Mouse (Mus musculus) hindbrain, embryonic 10.5 days (tissue): ENCODE data around the gene Crip1. TPM values are rescaled to one million over a fixed set of nuclear protein-coding genes. Genes with fewer than 3 reads are reported as not detected.

Source experiments
- DNase-seq: peaks from one replicate; pipeline ENCODE4 v3.0.0-alpha.2; 2017; ENCODE audit warnings: low spot score
- H3K27ac ChIP-seq: fragments of 300-500 bp; sonication (generic); 2 replicates; pipeline ENCODE4 v1.5.1; 2016; ENCODE audit warnings: mild to moderate bottlenecking, moderate library complexity
- H3K27me3 ChIP-seq: fragments of 300-500 bp; sonication (generic); 2 replicates; pipeline ENCODE4 v1.6.1; 2016; ENCODE audit warnings: mild to moderate bottlenecking; ENCODE audit not compliant: poor library complexity, insufficient read depth, severe bottlenecking
- H3K36me3 ChIP-seq: fragments of 300-500 bp; sonication (generic); 2 replicates; pipeline ENCODE4 v1.6.1; 2016; ENCODE audit warnings: mild to moderate bottlenecking, moderate library complexity
- H3K4me1 ChIP-seq: fragments of 300-500 bp; sonication (generic); replicated peaks from 2 replicates; pipeline ENCODE4 v1.6.1; 2016; ENCODE audit warnings: mild to moderate bottlenecking
- H3K4me3 ChIP-seq: fragments of 300-500 bp; sonication (generic); 2 replicates; pipeline ENCODE4 v1.5.1; 2016; ENCODE audit warnings: mild to moderate bottlenecking, moderate library complexity
- H3K9me3 ChIP-seq: fragments of 300-500 bp; sonication (generic); 2 replicates; pipeline ENCODE4 v1.6.1; 2016; ENCODE audit warnings: mild to moderate bottlenecking, moderate library complexity
- WGBS: fragments of 180-500 bp; shearing (Covaris S2); methylation state at CpG from one replicate; pipeline ENCODE4 v1.1.7; 2016; 5-methylcytosine and 5-hydroxymethylcytosine counted together
- polyA plus RNA-seq: library from polyadenylated mRNA; unstranded; fragments of >200 nt; fragmentation: Nextera tagmentation; extraction: Ambion mirVana; gene quantifications from 2 replicates; pipeline ENCODE4 v1.2.1, GENCODE M21; 2016

The Crip1 gene
- 84.9 and 97.7 TPM in 2 replicates for polyA plus RNA-seq

DNA sequence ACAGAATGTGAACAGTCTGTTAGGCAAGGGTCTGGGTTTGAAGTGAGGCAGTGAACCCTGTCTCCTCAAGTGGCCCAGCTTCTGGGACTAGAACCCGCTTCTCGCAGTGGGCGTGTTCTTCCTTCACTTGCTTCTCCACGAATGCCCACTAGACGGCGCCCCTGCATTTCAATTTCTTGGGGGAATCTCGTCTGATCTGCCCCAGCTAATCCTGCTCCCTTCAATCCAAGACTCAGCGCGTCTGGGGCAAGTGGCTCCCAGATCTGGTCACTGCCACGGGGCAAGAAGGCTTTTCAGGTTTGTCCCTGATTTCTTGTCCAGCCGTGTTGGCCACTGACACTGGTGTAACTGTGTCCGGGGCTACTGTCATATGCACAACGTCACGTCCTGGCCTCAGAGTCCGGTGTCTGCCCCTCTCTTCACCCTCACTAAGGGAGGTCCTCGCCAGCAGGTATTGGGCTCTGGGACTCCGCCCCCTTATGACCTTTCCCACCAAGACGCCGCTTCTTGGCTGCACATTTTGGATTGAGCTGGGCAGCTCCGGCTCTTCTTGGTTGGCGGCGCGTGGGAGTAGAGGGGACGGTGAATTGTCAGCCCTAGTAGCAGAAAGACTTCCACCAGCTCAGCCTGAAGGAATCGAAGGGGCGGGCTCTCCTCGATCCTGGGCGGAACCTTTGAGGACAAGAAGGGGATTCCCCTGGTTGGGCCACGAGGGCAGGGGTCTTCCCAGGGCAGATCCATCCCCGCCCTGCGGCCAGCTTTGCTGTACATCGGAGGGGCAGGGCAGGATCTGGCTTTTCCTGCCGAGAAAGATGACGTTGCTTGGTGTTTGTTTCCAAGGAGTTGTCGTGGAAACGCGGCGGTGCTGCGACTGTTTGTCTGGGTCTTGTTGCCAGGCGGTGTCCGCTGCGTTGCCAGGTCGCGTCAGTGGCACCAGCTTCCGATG, at the start of gene Crip1:
TSS of gene Crip1 (plus strand) at position 205 of the 946 bp plus-strand sequence.
- Histone ChIP-seq H3K4me1 (peaks cover 81% of the 10 kb centered on the region), H3K27ac (peak within 1 kb of the TSS; percentile 68; the same call in 1 of the 2 replicates), H3K27me3 (peaks cover 84% of the 10 kb centered on the region), H3K9me3 (no peaks in the 10 kb centered on the region), H3K4me3 (peak within 1 kb of the TSS; percentile 36), H3K36me3 (peaks cover 29% of the 10 kb centered on the region)
- 6% methylated on average over 45 of the region's 45 CpGs for WGBS
- peak; percentile 87 for DNase-seq

DNA sequence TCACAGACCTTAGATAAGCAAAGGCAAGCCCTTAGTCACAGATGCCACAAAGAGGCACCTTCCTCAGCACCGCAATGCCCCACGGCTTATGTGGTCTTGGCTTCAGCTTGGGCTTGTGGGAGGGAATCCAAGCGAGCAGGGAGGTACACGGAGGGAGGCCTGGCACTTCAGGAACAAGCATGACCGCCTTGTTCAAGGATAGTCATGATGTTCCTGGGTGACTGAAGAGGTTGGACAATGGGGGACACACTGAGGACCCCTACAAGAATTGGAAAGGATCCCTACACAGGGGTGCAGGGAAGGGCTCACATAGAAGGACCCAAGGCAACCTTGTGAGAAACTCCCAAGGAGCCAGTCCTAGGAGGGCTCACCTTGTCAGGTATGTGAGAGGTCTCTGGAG, 49.1 kb upstream of the Crip1 start:
- DNase-seq: no peak
- peak overlapping the region; percentile 99 for H3K27ac ChIP-seq
- 86% methylated on average over 5 of the region's 5 CpGs for WGBS
- no peaks in the 10 kb centered on the region for H3K9me3 ChIP-seq
- H3K4me3 ChIP-seq: peak overlapping the region; percentile 99
- H3K27me3 ChIP-seq: no peaks in the 10 kb centered on the region
- peaks cover 40% of the 10 kb centered on the region for H3K4me1 ChIP-seq
- peaks cover 13% of the 10 kb centered on the region for H3K36me3 ChIP-seq

DNA sequence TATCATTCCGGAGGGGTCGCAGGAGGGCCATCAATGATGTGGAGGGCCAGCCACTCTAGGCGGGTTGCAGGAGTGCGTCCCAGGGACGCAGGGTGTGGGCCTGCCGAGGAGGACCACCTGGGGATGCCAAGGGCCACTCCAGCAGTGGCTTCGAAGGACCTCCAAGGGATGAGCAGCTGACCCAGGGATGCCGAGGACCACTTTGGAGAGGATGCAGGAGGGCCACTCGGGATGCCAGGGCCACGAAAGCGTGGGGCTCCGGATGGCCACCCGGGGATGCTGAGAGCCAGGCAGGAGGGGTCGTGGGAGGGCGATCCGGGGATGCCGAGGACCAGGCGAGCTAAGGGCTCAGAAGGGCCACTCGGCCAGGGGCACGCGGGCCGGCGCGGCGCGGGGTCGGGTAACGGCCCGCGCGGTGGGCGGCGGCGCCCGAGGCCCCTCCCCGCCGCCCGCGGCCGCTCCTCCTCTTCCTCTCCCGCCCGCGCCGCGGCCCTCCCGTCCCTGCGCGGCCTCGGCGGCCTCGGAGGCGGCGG, 48.3 kb upstream of the Crip1 start, which contains the start of gene Mta1:
TSS of gene Mta1 (plus strand) at position 530 of the 533 bp plus-strand sequence.
- DNase-seq: peak; percentile 64
- Histone ChIP-seq H3K4me1 (peaks cover 47% of the 10 kb centered on the region), H3K27ac (peak within 1 kb of the TSS; percentile 99), H3K4me3 (peak within 1 kb of the TSS; percentile 99), H3K9me3 (no peaks in the 10 kb centered on the region), H3K36me3 (peaks cover 20% of the 10 kb centered on the region), H3K27me3 (no peaks in the 10 kb centered on the region)
- WGBS: 4% methylated on average over 46 of the region's 53 CpGs

DNA sequence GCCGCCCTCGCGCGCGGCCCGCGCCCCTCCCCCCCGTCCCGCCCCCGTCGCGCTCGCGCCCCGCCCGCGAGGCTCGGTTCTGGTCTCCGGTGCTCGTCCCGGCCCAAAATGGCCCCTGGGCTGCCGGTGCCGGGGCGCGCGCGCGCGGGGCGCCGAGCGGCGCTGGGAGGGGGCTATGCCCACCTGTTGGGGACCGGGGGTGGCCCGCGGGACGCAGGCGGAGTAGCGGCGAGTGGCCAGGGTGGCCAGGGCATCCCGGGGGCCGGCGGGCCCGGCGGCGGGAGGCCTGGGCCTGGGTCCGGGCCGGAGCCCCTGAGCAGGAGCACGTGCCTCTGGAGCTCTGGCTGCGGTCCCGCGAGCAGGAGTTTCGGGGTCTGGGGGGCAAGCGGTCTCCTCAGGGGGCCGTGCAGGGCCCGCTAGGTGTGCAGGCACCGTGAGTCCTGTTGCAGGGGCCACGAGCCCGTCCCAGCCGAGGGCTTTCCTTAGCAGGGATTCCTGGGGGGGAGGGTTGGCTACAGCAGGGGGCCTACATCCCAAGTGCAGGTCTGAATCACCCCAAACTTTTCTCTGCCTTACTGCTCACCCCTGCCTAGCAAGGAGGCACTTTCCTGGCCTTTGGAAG, 47.5 kb upstream of the Crip1 start:
- under 1% methylated on average over 60 of the region's 60 CpGs for WGBS
- Histone ChIP-seq H3K27ac (peak overlapping the region; percentile 99), H3K4me1 (peaks cover 55% of the 10 kb centered on the region), H3K36me3 (peaks cover 28% of the 10 kb centered on the region), H3K27me3 (no peaks in the 10 kb centered on the region), H3K9me3 (no peaks in the 10 kb centered on the region), H3K4me3 (peak overlapping the region; percentile 99)
- peak; percentile 49 for DNase-seq

DNA sequence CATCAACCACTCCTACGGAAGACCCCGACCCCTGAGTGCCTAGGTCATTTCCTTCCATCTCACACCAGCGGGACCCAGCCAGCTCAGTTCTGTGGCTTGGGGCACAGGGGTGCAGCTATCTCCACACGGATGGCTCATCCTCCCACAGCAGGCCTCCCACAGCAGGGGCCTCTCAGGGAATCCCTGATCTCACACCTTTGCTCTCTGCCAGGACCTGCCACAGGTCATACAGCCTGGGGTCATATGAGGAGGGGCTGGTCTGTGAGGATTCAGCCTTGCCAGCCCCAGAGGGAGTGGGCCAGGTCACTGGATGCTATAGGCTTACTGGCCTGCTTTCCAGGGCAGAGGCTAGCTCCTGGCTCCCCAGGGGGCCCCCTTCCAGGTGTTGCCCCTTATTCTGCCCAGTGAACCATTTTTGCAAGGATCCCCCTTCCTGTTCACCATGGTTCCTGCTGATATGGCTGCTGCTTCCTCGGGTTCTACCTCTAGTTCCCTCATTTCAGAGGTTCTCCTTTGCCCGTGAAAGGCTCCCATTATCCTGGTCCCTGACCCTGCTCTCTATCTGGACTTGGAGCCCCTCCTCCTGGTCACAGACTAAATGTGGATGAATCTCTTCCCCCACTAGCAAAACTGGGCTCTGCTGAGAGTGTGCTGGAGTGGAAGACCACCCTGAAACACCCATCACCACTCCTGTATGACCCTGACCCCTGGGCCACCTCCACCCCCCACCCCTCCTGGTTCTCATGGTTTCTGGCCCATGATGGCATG, 46.5 kb upstream of the Crip1 start:
- 36% methylated on average over 6 of the region's 6 CpGs for WGBS
- DNase-seq: no peak
- Histone ChIP-seq H3K4me1 (peaks cover 61% of the 10 kb centered on the region), H3K36me3 (peaks cover 38% of the 10 kb centered on the region), H3K4me3 (peak overlapping the region; percentile 99), H3K27ac (peak overlapping the region; percentile 99), H3K27me3 (no peaks in the 10 kb centered on the region), H3K9me3 (no peaks in the 10 kb centered on the region)

DNA sequence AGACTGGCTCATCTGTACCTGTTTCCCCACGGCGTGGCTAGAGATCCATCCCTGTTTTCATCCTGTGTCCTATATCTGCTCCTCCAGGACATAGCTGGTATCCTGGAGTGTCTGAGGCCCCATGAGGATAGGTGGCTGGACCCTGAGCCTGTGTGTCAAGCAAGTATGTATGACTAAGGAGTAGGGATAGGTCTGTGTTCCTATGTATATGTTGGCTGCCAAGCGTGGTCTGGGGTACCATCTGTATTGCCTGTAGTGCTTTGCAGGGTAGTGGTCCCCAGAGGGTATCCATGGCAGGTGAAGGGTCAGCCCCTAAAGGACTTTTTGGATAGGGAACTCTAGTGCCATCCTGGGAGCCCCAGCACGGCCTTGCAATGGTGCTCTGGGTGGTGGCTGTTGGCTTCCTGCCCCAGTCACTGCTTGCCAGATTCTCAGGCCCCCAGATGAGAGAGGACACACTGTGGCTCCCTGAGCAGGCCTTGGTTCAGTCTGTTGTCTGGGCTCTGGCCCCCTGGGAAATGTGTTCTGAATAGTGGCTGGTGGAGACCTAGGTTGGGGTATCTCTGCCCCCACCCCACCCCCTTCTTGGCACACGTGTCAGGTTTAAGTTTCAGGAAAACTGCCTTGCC, 45.6 kb upstream of the Crip1 start:
- Histone ChIP-seq H3K9me3 (peaks cover 2% of the 10 kb centered on the region), H3K4me1 (peaks cover 61% of the 10 kb centered on the region), H3K27ac (no peak overlapping the region), H3K4me3 (peak overlapping the region; percentile 99; the same call in 1 of the 2 replicates), H3K27me3 (no peaks in the 10 kb centered on the region), H3K36me3 (peaks cover 47% of the 10 kb centered on the region)
- no peak for DNase-seq
- 84% methylated on average over 5 of the region's 5 CpGs for WGBS

DNA sequence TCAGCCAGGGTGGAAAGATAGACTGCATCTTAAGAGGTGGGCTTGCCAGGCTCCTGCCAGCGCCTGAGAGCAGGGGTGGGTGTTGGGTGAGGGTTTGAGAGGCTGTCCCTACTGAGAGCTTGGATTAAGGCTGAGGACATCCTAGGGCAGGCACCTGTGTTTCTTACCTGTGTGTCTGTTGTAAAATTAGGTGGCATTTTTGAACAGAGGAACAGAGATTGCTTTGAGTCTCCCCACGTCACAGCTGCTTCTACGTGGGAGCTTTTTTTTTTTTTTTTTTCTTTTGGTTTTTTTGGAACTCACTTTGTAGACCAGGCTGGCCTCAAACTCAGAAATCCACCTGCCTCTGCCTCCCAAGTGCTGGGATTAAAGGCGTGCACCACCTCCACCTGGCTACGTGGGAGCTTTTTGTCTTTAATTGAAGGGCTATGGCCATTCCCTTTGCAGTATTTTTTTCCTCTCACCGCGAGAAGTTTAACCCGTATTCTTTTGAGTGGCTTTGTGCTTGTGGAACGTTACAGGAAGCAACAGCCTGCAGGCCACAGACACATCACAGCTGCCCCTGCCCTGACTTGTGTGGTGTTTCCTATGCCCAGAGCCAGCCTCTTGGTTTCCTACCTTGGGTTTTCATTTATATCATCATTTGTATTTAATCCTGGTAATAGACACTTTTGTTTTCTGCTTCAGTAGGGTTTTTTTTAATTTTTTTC, 44.7 kb upstream of the Crip1 start:
- 0 out of 2 replicates have a peak overlapping the region, but pooled peaks have one; percentile 9 for H3K4me3 ChIP-seq
- no peak for DNase-seq
- 90% methylated on average over 9 of the region's 9 CpGs for WGBS
- H3K9me3 ChIP-seq: peaks cover 6% of the 10 kb centered on the region
- H3K4me1 ChIP-seq: peaks cover 61% of the 10 kb centered on the region
- no peaks in the 10 kb centered on the region for H3K27me3 ChIP-seq
- H3K36me3 ChIP-seq: peaks cover 56% of the 10 kb centered on the region
- no peak overlapping the region for H3K27ac ChIP-seq

DNA sequence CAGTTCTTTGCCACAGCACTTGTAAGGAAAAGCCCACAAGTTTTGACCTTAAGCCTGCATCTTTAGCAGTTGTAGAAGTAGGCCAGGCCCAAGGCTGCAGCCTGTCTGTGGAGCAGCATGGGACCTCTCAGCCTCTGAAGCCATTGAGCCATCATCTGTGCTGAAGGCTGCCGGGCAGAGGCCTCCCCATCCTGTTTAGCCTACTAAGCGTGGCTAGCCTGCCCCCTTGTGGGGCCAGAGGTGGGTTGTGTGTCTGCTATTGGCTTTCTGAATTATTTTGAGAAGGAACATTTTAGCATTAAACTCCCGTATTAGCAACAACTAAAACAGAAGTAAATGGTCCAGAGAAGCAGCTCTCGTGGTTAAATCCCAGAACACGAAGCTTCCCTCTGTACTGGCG, 43.7 kb upstream of the Crip1 start:
- Histone ChIP-seq H3K4me1 (peaks cover 54% of the 10 kb centered on the region), H3K9me3 (peaks cover 6% of the 10 kb centered on the region), H3K4me3 (no peak overlapping the region), H3K36me3 (peaks cover 61% of the 10 kb centered on the region), H3K27ac (no peak overlapping the region), H3K27me3 (no peaks in the 10 kb centered on the region)
- 70% methylated on average over 6 of the region's 6 CpGs for whole genome bisulfite sequencing
- DNase-seq: peak; percentile 55

DNA sequence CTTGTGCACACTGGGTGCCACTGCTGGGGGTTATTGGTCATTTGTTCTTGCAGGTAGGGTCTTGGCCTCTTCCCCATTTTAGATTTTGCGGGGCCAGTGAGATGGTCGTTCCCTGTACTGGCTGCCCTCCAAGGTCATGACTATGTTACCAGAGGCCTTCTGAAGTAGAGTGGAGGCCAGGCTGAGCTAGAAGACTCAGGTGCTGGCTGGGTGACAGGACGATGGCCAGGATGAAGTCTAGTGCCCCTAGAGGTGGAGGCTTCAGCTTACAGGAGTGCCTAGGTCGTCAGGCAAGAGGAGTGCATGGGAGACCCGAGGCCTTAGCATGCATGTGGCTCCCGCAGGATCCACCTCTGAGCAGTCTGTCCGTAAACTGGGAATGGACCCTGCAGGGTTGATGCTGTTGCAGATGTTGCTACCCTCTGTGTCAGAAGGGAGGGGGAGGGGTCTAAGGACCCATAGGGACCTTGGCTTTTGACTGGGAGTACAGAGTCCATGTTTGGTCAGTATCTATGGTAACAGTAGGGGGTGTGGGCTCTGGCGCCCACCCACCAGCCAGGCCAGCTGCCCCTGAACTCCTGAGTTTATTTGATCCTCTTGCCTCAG, 42.2 kb upstream of the Crip1 start:
- H3K27me3 ChIP-seq: no peaks in the 10 kb centered on the region
- H3K36me3 ChIP-seq: peaks cover 70% of the 10 kb centered on the region
- WGBS: 90% methylated on average over 8 of the region's 8 CpGs
- H3K27ac ChIP-seq: no peak overlapping the region
- H3K4me1 ChIP-seq: peaks cover 51% of the 10 kb centered on the region
- peaks cover 6% of the 10 kb centered on the region for H3K9me3 ChIP-seq
- no peak overlapping the region for H3K4me3 ChIP-seq
- no peak for DNase-seq

DNA sequence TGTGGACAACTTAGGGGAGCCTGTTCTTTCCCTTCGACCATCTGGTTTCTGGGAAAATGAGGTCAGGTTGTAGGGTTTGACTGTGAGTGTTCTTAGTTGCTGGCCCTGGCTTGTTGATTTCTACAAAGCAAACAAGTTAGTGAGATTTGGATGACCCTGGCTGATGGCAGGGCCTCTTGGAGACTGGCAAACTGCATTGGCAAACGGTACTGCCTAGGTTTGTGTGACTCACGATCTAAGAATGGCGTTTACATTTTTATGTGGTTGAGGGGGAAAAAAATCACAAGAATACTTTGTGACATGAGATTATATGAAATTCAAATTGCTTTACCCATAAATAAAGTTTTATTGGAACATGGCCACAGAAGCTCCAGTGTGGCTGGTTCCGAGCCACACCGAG, 39.7 kb upstream of the Crip1 start:
- WGBS: 92% methylated on average over 6 of the region's 6 CpGs

DNA sequence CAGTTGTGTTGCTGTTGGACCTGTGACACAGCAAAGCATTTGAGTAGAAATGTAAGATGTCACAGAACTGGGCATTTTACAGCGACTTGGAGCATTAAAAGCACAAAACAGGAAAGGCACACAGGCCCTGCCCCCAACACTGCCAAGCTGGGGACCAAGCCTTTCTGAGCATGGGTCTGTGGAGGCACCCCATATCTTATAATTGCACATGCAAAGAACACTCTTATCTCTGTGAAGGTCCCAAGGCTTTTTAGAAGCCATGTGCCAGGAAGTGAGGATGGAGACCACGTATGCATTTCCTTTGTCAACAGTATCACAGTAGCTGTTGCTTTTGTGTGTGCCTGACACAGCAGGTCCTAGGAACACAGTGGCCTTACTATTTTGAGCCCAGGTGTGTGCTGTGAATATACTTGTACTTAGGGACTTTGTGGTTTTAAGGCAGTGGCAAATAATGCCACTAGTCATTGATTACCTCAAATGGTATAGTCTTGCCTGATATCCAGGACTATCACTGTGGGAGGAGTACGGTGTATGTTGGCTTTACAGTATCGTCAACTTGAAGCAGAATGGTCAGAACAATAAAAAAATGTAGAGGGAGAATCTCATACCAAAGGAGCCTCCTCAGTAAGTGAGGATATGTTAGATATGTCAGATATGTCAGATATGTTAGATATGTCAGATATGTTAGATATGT, 38.5 kb upstream of the Crip1 start:
- peaks cover 6% of the 10 kb centered on the region for H3K9me3 ChIP-seq
- WGBS: 86% methylated on average over 4 of the region's 4 CpGs
- no peaks in the 10 kb centered on the region for H3K27me3 ChIP-seq
- H3K27ac ChIP-seq: no peak overlapping the region
- H3K4me1 ChIP-seq: peaks cover 24% of the 10 kb centered on the region
- no peak for DNase-seq
- peaks cover 70% of the 10 kb centered on the region for H3K36me3 ChIP-seq
- no peak overlapping the region for H3K4me3 ChIP-seq

More for the DNA sequence above, 39.7 kb upstream of the Crip1 start:
- Histone ChIP-seq H3K4me1 (peaks cover 31% of the 10 kb centered on the region), H3K9me3 (peaks cover 6% of the 10 kb centered on the region), H3K4me3 (no peak overlapping the region), H3K36me3 (peaks cover 62% of the 10 kb centered on the region), H3K27me3 (no peaks in the 10 kb centered on the region), H3K27ac (no peak overlapping the region)
- DNase-seq: no peak
